Mouse (Mus musculus): ENCODE measurements around the gene Gm21828. TPM values are rescaled to one million over a fixed set of nuclear protein-coding genes. Genes with fewer than 3 reads are reported as not detected.

Gm21828 gene
- not detected in 2 replicates for polyA plus RNA-seq (2012; rRNA removed)

DNA sequence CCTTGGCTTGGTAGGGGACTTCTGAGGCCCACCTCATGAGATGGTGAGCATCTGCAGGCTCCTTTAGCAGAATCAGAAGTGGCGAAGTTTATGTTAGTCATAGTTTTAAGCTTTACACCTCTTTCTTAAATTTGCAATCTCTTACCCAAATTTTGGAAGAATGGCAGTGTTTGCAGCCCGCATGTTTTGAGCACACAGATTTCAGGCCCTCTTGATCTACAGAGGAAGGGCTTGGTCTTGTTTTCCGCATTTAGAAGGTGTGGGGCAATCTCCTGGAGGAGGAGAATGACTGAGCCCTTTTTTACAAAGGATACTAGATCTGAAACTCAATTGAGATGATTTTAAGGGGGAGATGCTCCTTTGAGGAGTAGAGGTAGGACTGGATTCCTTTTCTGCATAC, at the start of gene Gm21828:
Gene Gm21828, minus strand, starts transcription at position 101 of the 400 bp plus-strand sequence.

DNA sequence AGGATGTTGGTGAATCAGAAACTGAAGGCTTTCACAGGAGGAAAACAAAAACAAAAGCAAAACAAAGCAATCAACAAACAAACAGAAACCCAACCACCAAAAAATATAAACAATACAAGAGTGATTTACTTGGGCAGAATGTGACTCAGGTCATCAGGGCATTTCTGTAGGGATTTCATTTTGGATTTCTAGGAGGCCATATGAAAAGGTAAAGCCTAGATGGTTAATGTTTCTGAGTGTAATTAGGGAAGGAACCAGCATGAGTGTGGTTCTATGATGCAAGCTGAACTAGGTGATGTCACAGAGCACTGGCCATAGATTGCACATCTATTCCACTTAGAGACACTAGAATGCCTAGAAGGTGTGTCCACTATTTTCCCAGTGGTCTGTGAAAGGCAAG, 28.4 kb upstream of the Gm21828 start, which contains the start of the genes Gm21440 and Gm21454:
Gene Gm21440, plus strand, starts transcription at position 301 of the 400 bp plus-strand sequence.
Gene Gm21454, plus strand, starts transcription at position 352 of the 400 bp plus-strand sequence.

Other genes starting within 250 kb of the Gm21828 start
- not detected in 2 replicates for gene Gm20807, start 181.0 kb downstream of the Gm21828 start, polyA plus RNA-seq (2012; rRNA removed)
- gene Gm21891, start 90.4 kb downstream of the Gm21828 start, polyA plus RNA-seq (2012; rRNA removed) = not detected in 2 replicates
- gene Gm21425, start 62.0 kb downstream of the Gm21828 start, polyA plus RNA-seq (2012; rRNA removed) = not detected in 2 replicates
- gene Gm21440, start 28.5 kb upstream of the Gm21828 start, polyA plus RNA-seq (2012; rRNA removed) = not detected in 2 replicates
- gene Gm21454, start 28.5 kb upstream of the Gm21828 start, polyA plus RNA-seq (2012; rRNA removed) = not detected in 2 replicates
- gene Gm21725, start 125.1 kb upstream of the Gm21828 start, polyA plus RNA-seq (2012; rRNA removed) = not detected in 2 replicates
- not detected in 2 replicates for gene Gm21866, start 241.7 kb upstream of the Gm21828 start, polyA plus RNA-seq (2012; rRNA removed)